In genomic region chr1:168243759-168244158, GRCm38 (mm10) we compare ENCODE assay signal across 12 mouse cellular contexts.
"Had no signal": no experiment of that assay in that cellular context is flagged by ENCODE, and none has a peak within 500 bp of the region (broad histone marks: within the 10 kb centered on the region; RNA-seq: fewer than 3 reads in every experiment).

No protein-coding gene starts in this region.

- H3K4me2 ChIP-seq: limb, embryonic 15.5 days; midbrain, embryonic 13.5 days had no signal

- DNase-seq: kidney, adult 11 months; kidney, postnatal 10 days; lung, adult 18-20 months; lung, postnatal 36 days; right cerebral cortex, adult 18-20 months; right cerebral cortex, postnatal 25 days; thymus, postnatal 4 days had no signal

- ATAC-seq: lung, postnatal 0 days; midbrain, embryonic 13.5 days had no signal

- H3K27ac ChIP-seq: limb, embryonic 15.5 days; liver, embryonic 14.5 days; stomach, postnatal 0 days had no signal

- H3K36me3 ChIP-seq: limb, embryonic 15.5 days; midbrain, embryonic 13.5 days had no signal

- H3K9ac ChIP-seq: limb, embryonic 15.5 days; liver, embryonic 14.5 days; midbrain, embryonic 13.5 days had no signal

- H3K4me3 ChIP-seq: limb, embryonic 15.5 days; midbrain, embryonic 13.5 days had no signal

- H3K27me3 ChIP-seq: limb, embryonic 15.5 days; midbrain, embryonic 13.5 days had no signal

- H3K9me3 ChIP-seq: limb, embryonic 15.5 days; midbrain, embryonic 13.5 days had no signal
